Mouse (Mus musculus) limb, embryonic 13.5 days (tissue): ENCODE results near the gene Tctex1d4. TPM values are rescaled to one million over a fixed set of nuclear protein-coding genes. Genes with fewer than 3 reads are reported as not detected.

Experiments
- ATAC-seq: fragments of 200-750 bp; cut with Nextera tagmentation; 2 replicates; pipeline ENCODE4 v1.8.0; 2017; ENCODE audit warnings: low read depth, moderate number of reproducible peaks, moderate TSS enrichment; ENCODE audit not compliant: low FRiP score
- H3K27ac ChIP-seq: fragments of 300-500 bp; sonication (generic); 2 replicates; pipeline ENCODE4 v1.5.1; 2015; ENCODE audit warnings: inconsistent platforms, mild to moderate bottlenecking, moderate library complexity
- H3K27me3 ChIP-seq: fragments of 300-500 bp; sonication (generic); 2 replicates; pipeline ENCODE4 v1.6.1; 2015; ENCODE audit warnings: mild to moderate bottlenecking, inconsistent platforms
- H3K36me3 ChIP-seq: fragments of 300-500 bp; sonication (generic); 2 replicates; pipeline ENCODE4 v1.6.1; 2015; ENCODE audit warnings: inconsistent platforms, mild to moderate bottlenecking, moderate library complexity
- H3K4me1 ChIP-seq: fragments of 300-500 bp; sonication (generic); 2 replicates; pipeline ENCODE4 v1.6.1; 2015; ENCODE audit warnings: inconsistent platforms
- H3K4me2 ChIP-seq: fragments of 300-500 bp; sonication (generic); replicated peaks from 2 replicates; pipeline ENCODE4 v1.6.1; 2015; ENCODE audit warnings: inconsistent platforms, mild to moderate bottlenecking, moderate library complexity
- H3K4me3 ChIP-seq: fragments of 300-500 bp; sonication (generic); 2 replicates; pipeline ENCODE4 v1.5.1; 2015; ENCODE audit warnings: moderate library complexity, mild to moderate bottlenecking, inconsistent platforms
- H3K9ac ChIP-seq: fragments of 300-500 bp; sonication (generic); 2 replicates; pipeline ENCODE4 v1.6.1; 2015; ENCODE audit warnings: mild to moderate bottlenecking, inconsistent platforms
- H3K9me3 ChIP-seq: fragments of 300-500 bp; sonication (generic); 2 replicates; pipeline ENCODE4 v1.6.1; 2016; ENCODE audit warnings: inconsistent platforms
- WGBS: fragments of 180-500 bp; shearing (Covaris S2); methylation state at CpG from one replicate; pipeline ENCODE4 v1.1.7; 2015; 5-methylcytosine and 5-hydroxymethylcytosine counted together
- polyA plus RNA-seq: library from polyadenylated mRNA; unstranded; fragments of >200 nt; fragmentation: Nextera tagmentation; extraction: Ambion mirVana; gene quantifications from 2 replicates; pipeline ENCODE4 v1.2.1, GENCODE M21; 2015

Gene Tctex1d4
- polyA plus RNA-seq, 1 experiment from 2014 or later, result not detected

DNA sequence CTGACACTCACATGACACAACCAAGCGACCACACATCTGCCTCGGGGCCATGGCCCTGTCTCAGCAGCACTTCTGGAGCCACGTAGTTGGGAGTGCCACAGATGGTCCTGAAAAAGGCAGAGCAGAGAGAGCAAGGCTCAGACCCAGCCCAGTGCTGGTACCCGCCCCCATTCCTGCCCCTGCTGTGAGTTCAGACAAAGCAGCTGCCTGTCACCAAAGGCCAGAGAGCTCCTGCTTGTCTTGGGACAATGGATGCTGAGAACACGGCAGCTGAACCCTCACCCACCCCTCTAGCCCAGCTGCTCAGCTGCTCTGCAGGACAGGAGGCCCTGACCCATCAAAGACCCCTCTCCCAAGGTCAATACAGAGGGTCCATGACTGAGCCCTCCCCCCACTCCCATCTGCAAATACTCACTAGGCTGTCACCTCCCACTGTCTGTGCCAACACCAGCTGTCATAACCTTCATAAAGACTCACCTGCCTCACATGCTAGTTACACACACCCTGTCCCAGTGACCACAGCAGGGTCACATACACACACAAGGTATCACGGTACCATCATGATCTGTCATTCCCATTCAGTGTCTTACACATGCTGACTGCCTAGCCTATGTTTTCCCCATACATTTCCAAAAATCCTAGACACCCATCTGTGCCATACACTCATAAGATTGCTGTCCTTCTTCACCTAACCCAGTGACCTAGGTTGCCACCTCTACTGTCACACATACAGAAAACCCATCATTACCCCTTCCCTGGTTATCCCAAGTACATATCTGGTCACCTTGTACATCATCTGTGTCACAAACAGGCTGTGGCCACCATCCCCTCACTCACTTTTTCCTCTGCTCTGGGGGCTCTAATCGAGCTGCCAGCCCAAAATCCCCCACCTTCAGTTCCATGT, 5.5 kb downstream of the Tctex1d4 start:
- Histone ChIP-seq H3K9ac (peak overlapping the region; percentile 31; the same call in 1 of the 2 replicates), H3K27ac (no peak overlapping the region), H3K36me3 (peaks cover 18% of the 10 kb centered on the region), H3K4me2 (peak overlapping the region; percentile 95), H3K9me3 (no peaks in the 10 kb centered on the region), H3K4me3 (peak overlapping the region; percentile 82), H3K27me3 (peaks cover 22% of the 10 kb centered on the region), H3K4me1 (peaks cover 21% of the 10 kb centered on the region)
- peak; percentile 12; the same call in 1 of the 2 replicates for ATAC-seq
- WGBS, result 26% methylated on average over 7 of the region's 7 CpGs

DNA sequence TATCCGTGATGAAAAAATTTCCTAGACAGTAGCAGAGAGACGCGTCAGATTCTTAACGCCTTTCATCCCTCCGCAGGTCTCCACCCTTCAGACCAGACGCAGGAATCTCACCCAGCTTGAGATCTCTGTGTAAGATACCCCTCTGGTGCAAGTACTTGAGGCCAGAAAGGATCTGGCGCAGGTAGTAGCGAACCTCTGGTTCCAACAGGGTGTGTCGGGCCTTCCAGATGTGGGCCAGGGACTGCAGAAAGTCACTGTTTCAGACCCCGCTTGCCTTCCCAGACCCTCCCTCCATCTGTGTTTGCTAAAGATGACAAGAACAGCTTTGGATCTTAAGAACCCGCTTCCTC, 6.2 kb downstream of the Tctex1d4 start:
- peak overlapping the region; percentile 95 for H3K4me2 ChIP-seq
- H3K36me3 ChIP-seq, result peaks cover 18% of the 10 kb centered on the region
- no peaks in the 10 kb centered on the region for H3K9me3 ChIP-seq
- H3K4me1 ChIP-seq, result peaks cover 21% of the 10 kb centered on the region
- WGBS, result 14% methylated on average over 11 of the region's 11 CpGs
- no peak overlapping the region for H3K27ac ChIP-seq
- H3K27me3 ChIP-seq, result peaks cover 22% of the 10 kb centered on the region
- peak overlapping the region; percentile 81 for H3K9ac ChIP-seq
- ATAC-seq, result no peak
- peak overlapping the region; percentile 82 for H3K4me3 ChIP-seq

DNA sequence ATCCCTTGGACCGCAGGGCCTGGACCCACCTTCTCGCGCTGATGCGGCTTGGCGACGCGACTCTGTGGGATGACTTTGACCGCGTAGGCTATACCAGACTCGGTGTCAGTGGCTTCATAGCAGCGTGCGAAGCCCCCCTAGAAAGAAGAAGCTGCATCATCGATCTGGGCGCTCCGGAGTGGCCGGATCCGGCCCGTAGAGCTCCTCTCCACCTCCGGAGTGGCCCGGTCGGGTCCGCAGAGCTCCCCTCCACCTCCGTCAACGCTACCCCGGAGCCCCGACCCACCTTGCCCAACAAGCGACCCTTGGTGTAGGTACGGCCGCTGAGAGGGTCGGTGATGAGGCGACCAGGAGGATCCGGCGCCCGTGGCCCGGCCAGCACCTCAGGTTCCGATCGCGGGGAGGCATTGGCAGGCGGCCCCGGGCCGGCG, 6.8 kb downstream of the Tctex1d4 start:
- under 1% methylated on average over 37 of the region's 42 CpGs for WGBS

DNA sequence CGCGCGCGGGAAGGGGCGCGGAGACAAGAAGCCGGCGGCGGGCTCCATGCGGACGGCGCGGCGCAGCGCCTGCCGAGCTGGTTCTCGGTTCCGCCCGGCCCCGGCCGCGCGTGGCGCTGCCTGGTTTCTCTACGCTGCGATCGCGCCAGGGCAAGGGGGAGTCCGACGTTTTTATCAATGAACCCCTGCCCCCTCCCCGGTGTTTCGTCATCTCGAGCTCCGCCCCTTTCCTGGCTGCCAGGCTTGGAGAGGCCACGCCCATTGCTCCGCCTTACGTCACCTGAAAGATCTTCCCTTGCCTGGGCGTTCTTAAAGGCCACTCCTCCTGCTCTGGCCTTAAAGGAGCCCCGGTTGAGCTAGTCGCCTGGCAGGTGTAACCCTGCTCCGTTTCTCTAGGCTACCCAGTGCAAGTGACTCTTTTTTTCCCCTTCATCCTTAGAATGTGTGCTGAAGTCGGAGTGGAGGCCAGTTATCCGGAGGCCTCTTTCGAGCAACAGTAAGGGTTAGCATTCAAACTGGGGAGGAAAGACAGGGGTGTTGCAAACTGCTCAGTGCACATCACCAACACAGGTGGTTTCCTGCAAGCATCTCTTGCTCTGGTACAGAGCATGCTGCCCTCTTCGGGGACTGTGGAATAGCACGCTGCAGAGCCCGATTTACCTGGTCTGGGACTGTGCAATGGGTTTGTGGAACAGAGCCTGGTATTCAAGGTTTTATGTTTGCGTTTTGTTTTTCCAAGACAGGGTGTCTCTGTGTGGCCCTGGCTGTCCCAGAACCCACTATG, 7.4 kb downstream of the Tctex1d4 start, which contains the start of gene Plk3:
Gene Plk3 (minus strand): TSS at position 147 of the 784 bp plus-strand sequence.
- Histone ChIP-seq H3K36me3 (peaks cover 6% of the 10 kb centered on the region; the same call in 1 of the 2 replicates), H3K4me1 (peaks cover 21% of the 10 kb centered on the region), H3K9me3 (no peaks in the 10 kb centered on the region), H3K27me3 (peaks cover 22% of the 10 kb centered on the region), H3K9ac (peak within 1 kb of the TSS; percentile 81), H3K4me2 (peak within 1 kb of the TSS; percentile 95), H3K4me3 (peak within 1 kb of the TSS; percentile 82), H3K27ac (no peak within 1 kb of the TSS)
- peak; percentile 89 for ATAC-seq
- 2% methylated on average over 23 of the region's 48 CpGs for WGBS

More for the DNA sequence above, 6.8 kb downstream of the Tctex1d4 start:
- Histone ChIP-seq H3K4me1 (peaks cover 21% of the 10 kb centered on the region), H3K27ac (no peak overlapping the region), H3K27me3 (peaks cover 22% of the 10 kb centered on the region), H3K9me3 (no peaks in the 10 kb centered on the region), H3K4me3 (peak overlapping the region; percentile 82), H3K36me3 (peaks cover 12% of the 10 kb centered on the region), H3K4me2 (peak overlapping the region; percentile 95), H3K9ac (peak overlapping the region; percentile 81)
- no peak for ATAC-seq

DNA sequence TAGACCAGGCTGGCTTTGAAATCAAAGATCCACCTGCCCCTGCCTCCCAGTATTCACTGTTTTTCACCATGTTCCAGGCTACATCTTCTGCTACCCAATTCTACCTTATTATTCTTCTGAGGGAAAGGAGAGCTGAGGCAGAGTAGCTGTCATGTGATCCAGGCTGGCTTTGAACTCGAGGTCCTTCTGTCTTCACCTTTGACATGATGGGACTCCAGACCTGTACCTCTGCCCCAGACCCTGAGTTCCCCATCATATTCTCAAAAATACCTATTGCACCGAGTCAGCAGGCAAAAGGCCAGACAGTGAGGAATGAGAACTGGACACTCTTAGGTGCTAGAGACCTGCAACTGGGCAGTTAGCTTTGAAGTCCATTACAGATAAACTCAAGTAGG, 8.0 kb downstream of the Tctex1d4 start:
- Histone ChIP-seq H3K4me2 (peak overlapping the region; percentile 95; the same call in 1 of the 2 replicates), H3K4me1 (peaks cover 21% of the 10 kb centered on the region), H3K36me3 (0 out of 2 replicates have a peak, but pooled peaks cover 3% of the 10 kb centered on the region), H3K9me3 (no peaks in the 10 kb centered on the region), H3K9ac (no peak overlapping the region), H3K27me3 (peaks cover 22% of the 10 kb centered on the region), H3K4me3 (no peak overlapping the region), H3K27ac (no peak overlapping the region)
- WGBS, result 31% methylated on average over 2 of the region's 2 CpGs
- ATAC-seq, result no peak

DNA sequence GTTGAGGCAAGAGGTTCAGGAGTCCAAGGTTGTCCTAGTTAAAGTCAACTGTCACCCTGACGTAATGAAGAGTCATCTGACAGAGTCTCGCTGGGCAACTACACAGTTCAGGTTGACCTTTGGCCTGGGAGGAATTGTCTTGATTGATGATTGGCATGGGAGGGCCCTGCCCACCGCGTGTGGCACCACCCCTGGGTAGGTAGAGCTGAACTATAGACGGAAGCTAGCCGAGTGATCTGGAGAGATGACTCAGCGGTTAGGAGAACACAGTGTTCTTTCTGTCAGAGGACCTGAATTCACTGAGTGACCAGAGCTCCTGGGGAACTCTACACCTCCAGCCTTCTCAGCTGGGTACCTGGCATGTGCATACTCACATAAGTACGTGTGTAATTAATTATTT, 9.4 kb downstream of the Tctex1d4 start:
- no peak overlapping the region for H3K9ac ChIP-seq
- WGBS, result 23% methylated on average over 8 of the region's 8 CpGs
- H3K27me3 ChIP-seq, result peaks cover 22% of the 10 kb centered on the region
- no peak overlapping the region for H3K4me2 ChIP-seq
- 0 out of 2 replicates have a peak, but pooled peaks cover 3% of the 10 kb centered on the region for H3K36me3 ChIP-seq
- H3K27ac ChIP-seq, result no peak overlapping the region
- ATAC-seq, result no peak
- H3K4me1 ChIP-seq, result peaks cover 21% of the 10 kb centered on the region
- no peak overlapping the region for H3K4me3 ChIP-seq
- no peaks in the 10 kb centered on the region for H3K9me3 ChIP-seq

DNA sequence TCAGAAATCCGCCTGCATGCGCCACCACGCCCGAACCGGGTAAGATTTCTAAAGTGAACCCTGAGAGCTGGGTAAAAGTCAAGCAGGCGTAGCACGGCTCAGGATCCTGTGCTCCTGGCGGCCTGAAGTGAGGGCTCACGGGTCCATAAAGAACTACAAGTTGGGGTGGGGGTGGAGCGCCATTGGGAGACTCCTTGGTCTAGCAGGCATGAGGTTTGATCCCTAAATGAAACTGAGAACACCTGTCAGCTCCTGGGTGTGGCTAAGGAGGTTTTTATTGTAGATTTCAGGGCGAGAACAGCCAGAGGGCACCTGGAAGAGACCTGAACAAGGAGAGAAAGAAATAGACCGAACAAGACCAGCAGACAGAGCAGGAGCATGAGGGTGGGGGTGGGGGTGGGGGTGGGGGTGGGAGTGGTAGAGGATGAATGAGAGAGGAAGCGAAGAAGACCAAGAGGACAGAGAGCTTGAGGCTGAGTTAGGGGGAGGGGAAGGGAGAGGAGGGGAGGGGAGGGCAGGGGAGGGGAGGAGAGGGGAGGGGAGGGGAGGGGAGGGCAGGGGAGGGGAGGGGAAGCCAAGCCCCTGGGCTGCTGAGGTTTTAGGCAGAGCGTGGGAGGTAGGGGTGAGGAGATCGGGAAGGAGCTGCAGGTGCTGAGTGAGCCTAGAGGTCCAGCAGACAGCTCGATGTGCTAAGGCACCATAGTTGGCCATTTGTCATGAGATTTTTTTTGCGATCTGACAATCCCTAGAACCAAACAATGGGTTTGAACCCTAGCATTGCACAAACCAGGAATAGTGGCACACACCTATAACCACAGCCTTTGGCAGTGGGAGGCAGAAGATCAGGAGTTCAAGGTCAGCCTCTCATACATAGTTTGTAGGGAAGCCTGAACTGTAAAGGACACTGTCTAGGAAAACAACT, 12.0 kb downstream of the Tctex1d4 start:
- Histone ChIP-seq H3K9me3 (no peaks in the 10 kb centered on the region), H3K4me1 (peaks cover 6% of the 10 kb centered on the region), H3K27me3 (no peaks in the 10 kb centered on the region), H3K4me2 (no peak overlapping the region), H3K27ac (no peak overlapping the region), H3K9ac (no peak overlapping the region), H3K36me3 (no peaks in the 10 kb centered on the region), H3K4me3 (no peak overlapping the region)
- ATAC-seq, result no peak
- 67% methylated on average over 16 of the region's 17 CpGs for WGBS

DNA sequence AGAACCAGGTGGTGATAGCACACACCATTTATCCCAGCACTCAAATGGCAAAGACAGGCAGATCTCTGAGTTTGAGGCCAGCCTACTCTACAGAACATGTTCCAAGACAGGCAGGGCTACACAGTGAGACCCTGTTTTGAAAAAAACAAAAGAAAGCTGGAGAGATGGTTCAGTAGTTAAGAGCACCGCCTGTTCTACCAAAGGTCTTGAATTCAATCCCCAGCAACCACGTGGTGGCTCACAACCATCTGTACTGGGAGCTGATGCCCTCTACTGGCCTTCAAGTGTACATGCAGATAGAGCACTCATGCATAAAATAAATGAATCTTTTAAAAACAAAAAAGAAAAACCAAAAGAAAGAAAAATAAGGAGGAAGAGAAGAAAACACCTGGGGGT, 12.6 kb downstream of the Tctex1d4 start:
- H3K4me2 ChIP-seq, result no peak overlapping the region
- H3K27me3 ChIP-seq, result no peaks in the 10 kb centered on the region
- ATAC-seq, result no peak
- no peaks in the 10 kb centered on the region for H3K36me3 ChIP-seq
- H3K9ac ChIP-seq, result no peak overlapping the region
- H3K9me3 ChIP-seq, result no peaks in the 10 kb centered on the region
- peaks cover 3% of the 10 kb centered on the region for H3K4me1 ChIP-seq
- H3K27ac ChIP-seq, result no peak overlapping the region
- no peak overlapping the region for H3K4me3 ChIP-seq
- WGBS, result 1% methylated on average over 2 of the region's 2 CpGs

DNA sequence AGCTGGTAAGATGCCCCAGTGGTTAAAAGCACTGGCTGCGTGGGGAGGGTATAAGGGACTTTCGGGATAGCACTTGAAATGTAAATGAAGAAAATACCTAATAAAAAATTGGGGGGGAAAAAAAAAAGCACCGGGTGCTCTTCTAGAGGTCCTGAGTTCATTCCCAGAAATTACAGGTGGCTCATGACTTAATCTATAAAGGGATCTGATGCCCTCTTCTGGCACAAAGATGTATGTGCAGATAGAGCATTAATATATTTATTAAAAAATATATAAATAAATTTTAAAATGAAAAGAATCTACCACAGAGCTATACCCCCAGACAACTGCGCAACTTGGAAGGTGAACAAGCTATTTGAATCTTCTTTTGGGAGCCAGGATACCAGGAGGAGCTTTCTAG, 14.0 kb downstream of the Tctex1d4 start:
- 32% methylated on average over 4 of the region's 4 CpGs for WGBS
- Histone ChIP-seq H3K9me3 (no peaks in the 10 kb centered on the region), H3K27me3 (no peaks in the 10 kb centered on the region), H3K36me3 (no peaks in the 10 kb centered on the region), H3K4me3 (no peak overlapping the region), H3K4me2 (no peak overlapping the region), H3K4me1 (no peaks in the 10 kb centered on the region), H3K9ac (no peak overlapping the region), H3K27ac (no peak overlapping the region)
- no peak for ATAC-seq

DNA sequence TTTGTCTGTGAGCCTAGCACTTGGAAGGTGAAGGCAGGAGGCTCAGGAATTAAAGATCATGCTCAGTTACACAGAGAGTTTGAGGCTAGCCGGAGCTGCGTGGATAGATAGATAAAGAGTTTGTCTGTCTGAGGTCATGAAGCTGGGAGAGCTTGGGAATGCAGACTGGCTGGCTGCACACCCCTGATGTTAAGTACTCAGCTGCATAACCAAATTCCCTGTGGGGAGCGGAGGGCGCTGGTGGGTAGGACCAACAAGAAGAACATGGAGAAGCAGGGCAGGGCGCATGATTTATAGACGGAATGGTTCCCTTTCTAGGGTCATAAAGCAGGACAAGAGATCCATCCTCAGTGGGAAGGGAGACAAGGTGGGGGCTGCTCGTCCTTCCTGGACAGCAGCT, 16.4 kb downstream of the Tctex1d4 start:
- Histone ChIP-seq H3K36me3 (no peaks in the 10 kb centered on the region), H3K4me2 (no peak overlapping the region), H3K9me3 (no peaks in the 10 kb centered on the region), H3K27me3 (no peaks in the 10 kb centered on the region), H3K9ac (no peak overlapping the region), H3K4me1 (no peaks in the 10 kb centered on the region), H3K4me3 (no peak overlapping the region), H3K27ac (no peak overlapping the region)
- 64% methylated on average over 7 of the region's 7 CpGs for whole genome bisulfite sequencing
- ATAC-seq, result no peak

DNA sequence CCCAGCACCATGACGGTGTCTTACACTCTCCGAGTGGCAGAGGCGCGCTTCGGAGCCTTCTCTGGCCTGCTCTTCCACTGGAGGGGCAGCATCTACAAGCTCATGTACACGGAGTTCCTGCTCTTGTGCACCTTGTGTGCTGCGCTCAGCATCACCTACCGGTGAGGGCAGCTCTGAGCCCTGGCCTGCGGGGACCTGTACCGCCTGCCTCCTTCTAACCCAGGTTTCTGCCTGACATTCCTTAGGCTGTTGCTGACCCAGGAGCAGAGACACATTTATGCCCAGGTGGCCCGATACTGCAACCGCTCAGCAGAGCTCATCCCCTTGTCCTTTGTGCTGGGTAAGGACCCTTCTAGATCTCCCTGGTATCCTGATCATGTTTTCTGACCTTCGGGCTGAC, 18.7 kb downstream of the Tctex1d4 start:
- 94% methylated on average over 13 of the region's 13 CpGs for WGBS

More for the DNA sequence above, 18.7 kb downstream of the Tctex1d4 start:
- Histone ChIP-seq H3K27ac (no peak overlapping the region), H3K36me3 (peaks cover 21% of the 10 kb centered on the region), H3K4me3 (no peak overlapping the region), H3K9ac (no peak overlapping the region), H3K4me2 (no peak overlapping the region), H3K4me1 (no peaks in the 10 kb centered on the region), H3K9me3 (no peaks in the 10 kb centered on the region), H3K27me3 (no peaks in the 10 kb centered on the region)
- no peak for ATAC-seq
